Mouse (Mus musculus): ENCODE data around the gene Pygl.

Pygl gene

DNA sequence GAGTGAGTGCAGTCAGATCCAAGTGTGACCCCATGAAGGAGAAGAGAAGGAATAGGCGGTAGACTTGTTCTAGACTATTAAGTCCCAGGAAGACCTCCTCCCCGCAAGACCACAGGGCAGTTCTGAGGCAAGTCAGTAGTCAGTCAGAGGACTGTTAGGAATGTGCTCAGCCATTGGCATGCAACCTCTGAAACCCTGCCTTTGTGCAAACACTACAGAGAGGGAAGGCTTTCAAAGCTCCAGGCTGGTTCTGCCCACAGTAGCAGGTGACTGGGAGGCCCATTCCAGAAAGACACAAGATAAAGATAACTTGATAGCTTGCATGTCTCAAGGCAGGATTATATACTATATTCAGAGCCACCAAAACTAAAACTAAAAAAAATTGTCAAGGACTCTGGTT is at the start of gene Pygl:
Gene Pygl, minus strand, starts transcription at position 195 of the 400 bp plus-strand sequence.
- DNase-seq (ENCODE audit: low read depth, low spot score), result no peak

DNA sequence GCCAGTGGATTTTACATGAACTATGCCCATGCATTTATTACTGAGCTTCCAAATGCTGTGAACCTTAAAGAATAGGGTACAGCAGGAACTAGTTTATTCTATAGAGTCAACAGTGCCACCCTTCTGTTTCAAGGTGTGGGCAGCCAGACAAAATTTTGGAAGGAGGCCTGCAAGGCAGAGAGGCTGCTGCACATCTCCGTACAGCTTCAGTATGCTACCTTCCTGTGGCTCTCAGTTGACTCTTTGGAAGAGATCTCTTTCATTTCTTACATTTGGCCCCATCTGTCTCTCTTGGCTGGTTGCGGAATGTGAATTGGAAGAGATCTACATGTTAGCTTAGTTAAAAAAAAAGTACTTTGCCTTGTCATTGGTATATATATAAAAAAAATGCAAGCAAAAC is 49.6 kb upstream of the Pygl start:
- DNase-seq (ENCODE audit: low read depth, low spot score), result no peak

DNA sequence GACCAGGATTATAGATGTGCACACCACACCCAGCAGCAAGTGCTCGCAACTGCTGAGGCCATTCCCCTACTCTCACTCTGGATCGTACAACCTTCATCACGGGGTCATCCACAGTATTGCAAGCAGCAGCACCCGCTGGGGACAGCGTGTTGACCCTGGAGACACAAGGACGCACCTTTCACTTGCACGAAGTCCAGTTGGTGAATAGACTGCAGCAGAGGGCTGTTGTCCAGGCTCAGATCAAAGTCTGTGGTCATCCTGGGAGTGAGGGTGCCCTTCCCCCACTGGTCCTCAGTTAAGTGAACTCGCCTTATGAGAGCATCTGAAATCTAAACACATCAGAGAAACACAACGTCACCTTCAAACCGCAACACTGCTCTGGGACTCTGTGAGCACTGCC is 49.1 kb upstream of the Pygl start:
- DNase-seq (ENCODE audit: low read depth, low spot score), result no peak

DNA sequence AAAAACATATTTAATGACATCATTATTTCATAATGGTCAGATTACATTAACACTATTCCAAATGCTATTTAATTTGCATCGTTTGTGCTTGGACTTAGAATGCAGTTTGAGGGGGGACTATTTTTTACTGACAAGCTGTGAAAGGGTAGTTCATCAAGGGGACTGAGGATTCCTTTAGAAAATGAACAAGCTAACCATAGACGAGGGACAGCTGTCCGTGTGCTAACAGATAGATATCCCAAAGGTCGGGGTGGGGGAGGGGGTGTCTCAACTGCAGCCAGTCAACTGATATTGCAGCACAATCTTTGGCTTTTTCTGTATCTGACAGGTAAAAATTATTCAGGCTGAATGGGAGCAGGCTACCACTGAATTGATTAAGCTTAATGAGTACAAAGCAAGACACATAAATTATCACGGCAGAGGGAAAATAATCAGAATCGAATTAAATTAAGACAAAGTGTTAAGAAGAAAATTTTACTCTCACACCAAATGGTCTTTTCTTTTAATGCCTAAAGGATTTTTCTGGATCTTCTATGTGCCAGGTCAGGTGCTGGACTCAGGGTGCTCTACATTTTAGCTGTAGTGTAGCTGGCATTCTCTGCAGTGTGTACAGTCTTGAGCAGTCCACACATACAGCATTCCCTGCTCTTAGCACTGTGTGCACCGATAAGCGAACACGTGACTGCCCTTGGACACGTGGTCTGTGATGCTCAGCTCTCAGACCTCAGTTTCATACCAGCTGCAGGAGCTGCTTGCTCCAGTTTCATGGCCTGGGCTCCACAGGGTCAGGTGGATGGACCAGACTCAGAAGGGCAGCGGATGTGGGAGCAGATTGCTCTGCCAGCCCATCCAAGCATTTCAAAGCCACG is 46.0 kb upstream of the Pygl start:
- DNase-seq (ENCODE audit: low read depth, low spot score), result no peak

DNA sequence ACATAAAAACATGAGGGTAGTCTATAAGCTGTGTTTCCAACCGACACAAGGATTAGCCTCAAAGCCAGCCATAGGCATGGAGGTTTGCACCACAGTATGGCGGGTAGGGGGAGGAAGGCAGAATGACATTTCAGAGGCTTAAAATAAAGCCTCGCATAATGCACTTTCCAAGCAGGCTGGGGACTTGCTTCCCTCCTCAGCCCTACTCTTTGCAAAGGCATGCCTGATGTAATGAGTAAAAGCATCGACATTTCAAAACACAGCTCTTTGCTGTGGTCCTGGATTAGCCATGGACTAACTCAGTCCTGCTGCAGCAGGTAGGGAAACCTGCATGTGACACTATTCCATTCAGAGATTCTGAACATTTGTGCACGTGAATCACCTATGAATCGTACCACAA is 38.4 kb upstream of the Pygl start:
- no peak for DNase-seq (ENCODE audit: low read depth, low spot score)

DNA sequence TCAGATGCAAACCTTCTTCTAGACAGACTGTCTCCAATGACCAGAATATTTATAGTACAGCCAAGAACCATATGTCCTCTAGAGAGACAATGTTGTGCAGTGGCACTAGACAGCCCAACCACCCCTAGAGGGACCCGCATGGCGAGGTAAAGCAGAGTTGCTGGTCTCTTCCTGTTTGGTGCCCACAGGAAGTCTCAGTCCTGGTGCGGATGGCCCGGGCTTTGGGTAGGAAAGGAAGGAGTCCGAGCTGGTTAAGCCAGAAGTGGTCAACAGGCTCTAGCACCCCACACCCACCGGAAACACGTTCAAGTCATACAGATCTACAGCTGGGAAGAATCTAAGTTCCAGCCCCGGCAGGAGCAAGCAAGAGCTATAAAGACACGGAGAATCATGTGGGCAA is 36.0 kb upstream of the Pygl start:
- DNase-seq (ENCODE audit: low read depth, low spot score), result no peak

DNA sequence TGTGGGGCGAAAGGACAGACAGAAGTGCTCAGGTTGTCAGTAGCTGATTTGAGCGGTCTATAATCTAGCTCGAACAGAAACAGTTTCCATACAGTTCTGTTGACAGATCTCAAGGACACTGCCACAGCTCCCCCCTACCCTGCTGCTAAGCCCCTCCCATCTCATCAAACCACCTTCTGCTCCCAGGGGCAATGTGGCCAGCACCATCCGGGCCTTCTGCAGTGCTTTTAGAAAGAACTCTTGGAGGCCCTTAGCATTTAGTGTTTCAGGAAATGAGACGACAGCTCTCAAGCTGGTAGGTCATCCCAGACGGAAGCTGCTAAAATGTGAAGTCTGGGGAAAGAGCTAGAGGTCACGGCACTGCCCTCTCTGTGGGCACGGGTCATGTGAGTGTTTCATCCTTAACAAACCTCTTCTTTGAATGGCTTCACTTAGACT is 35.2 kb upstream of the Pygl start:
- DNase-seq (ENCODE audit: low read depth, low spot score), result no peak

DNA sequence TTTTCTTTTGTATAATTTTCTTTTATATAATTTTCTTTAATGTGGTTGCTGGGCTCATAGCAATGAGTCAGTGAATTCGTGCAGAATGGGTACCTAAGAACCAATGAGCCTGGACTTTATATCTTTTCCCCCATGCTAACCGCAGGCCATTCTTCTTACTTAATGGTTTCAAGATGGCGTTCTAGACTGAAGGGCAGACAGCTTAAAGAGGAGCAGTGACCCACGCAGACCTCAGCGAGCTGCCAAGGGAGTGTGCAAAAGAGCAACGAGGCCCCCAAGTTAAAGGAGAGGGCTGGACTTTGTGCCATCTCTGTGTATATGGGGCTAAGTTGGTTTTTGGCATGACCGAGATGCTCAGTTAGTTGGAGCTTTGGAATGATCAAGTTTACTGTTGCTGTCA is 32.4 kb upstream of the Pygl start:
- DNase-seq (ENCODE audit: low read depth, low spot score), result no peak

DNA sequence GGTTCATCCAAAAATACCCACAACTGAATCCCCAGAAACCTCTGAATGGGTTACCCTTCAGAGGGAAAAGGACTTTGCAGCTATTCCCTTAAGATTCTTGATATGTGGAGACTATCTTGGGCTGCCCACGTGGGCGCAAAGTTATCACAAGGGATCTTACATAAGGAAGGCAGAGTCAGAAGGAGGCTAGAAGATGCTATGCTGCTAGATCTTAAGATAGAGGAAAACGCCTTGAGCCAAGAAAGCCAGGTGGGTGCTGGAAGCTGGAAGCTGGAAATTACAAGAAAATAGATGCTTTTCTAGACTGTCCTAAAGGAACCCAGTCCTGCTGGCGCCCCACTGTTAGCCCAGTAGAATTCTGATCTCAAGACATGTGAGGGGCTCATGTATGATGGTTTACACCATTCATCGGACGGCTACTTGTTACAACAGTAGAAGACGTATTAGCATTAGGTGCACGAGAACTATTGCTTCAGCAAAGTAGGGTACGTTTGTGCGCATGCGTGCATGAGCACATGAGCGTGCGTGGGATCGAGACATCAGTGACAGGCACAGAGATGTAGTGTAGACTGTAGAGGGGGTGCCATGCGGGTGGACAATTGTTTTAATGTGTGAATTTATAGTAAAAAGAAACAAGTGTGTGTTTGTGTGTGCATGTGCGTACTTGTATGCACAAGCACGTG is 31.1 kb upstream of the Pygl start:
- no peak for DNase-seq (ENCODE audit: low read depth, low spot score)

DNA sequence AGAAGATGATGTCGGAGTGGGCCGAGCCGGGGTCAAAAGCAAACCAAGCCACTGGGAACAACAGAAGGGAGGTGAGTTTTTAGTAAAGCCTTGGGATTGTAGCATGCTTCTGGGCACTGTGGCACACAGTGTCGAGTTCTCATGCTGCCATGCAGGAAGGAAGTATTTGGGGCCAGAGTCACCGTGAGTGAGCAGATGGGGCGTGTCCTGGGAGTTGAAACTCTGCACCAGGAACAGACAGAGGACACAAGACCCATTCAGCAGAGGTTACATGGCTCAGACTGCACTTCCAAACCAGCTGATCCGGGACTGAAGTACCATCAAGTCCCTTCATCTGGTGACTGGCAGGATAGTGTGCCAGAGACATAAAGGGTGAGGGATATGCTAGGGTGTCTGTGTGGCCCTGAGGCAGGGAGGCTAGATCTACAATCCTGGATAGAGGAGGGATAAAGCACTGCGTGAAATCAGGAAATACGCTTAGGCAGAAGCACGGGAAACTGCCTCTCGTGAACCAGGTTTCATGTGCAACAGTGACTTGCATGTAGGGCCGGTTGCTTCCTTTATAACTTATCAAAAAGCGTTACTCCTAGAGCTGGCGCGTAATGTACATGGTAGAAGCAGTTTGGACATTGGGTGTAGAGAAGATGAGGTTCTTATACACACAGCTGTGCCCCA is 20.1 kb upstream of the Pygl start:
- no peak for DNase-seq (ENCODE audit: low read depth, low spot score)

DNA sequence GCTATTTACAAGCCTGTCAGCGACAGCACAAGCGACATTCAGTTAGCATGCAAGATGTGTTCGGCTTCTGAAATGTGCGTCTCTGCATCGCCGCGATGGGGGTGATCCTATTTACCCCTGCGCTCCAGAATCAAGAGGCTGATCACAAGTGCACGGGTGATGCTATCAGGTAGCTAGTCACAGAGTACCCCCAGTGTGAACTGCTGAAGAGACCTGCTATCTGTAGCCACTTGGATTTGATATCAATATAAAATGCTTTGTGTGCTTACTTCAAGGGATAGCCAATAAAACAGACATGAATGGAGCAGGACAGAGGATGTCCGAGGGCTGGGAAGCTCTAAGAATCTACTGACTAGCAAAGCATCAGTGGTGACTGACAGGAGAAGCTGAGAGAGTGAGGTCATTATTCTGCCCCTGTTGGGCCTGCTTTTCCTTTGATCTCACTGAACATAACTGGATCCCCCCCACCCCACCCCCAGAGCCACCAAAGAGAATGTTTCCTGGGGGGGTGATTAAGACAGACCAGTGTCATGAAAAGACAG is 18.4 kb upstream of the Pygl start:
- DNase-seq (ENCODE audit: low read depth, low spot score), result no peak

DNA sequence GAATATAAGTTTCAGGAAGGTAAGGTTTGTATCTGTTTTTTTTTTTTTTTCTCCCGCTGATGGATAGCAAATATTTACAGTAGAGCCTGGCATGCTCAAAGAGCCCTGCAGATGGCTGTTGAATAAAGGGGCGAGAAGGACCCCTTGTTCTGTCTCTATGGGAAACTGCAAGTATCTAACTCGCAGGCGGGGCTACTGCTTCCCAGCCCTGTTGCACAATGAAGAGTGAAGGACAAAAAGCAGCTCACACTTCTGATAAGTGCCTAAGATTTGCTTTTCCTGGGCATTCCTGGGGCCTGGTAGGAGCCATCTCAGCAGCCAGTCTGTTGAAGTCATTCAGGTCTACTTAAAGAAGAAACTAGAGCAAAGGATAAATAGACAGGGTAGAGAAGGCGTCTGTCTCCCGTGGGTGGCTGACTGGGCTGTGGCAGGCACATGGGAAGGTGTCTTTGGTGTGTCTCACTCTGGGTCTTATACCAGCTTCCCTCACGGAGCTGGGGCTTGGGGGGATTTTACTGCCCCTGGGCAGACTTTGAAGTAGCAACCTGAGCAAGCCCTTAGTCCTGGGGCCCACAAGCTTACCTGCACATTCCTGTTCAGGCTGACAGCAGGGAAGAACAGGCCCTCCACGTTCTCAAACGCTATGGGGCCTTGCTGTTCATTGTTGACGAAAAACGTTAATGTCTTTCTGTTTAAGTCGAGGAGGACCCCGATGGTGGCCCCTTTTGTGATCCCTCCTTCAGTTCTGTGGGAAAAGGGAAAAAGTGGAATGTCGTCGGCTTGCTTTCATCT is 16.6 kb upstream of the Pygl start:
- no peak for DNase-seq (ENCODE audit: low read depth, low spot score)

DNA sequence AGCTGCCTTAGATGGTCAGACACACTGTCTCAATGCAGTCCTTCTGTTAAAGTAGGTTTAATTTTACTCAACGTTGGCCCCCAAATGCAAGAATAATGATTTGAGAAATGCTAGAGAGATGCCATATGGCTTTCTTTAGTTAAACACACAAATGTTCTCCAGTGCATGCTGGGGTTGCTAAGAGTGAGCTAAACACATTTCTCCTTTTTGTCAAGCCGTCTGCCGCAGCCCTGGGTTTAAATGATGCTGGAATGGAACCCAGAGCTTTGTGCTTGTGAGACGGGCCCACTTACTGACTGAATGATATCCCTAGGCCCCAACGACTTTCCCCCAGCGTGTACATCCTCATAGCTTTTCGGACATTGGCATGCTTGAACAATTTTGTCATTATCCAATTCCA is 11.3 kb upstream of the Pygl start:
- no peak for DNase-seq (ENCODE audit: low read depth, low spot score)

DNA sequence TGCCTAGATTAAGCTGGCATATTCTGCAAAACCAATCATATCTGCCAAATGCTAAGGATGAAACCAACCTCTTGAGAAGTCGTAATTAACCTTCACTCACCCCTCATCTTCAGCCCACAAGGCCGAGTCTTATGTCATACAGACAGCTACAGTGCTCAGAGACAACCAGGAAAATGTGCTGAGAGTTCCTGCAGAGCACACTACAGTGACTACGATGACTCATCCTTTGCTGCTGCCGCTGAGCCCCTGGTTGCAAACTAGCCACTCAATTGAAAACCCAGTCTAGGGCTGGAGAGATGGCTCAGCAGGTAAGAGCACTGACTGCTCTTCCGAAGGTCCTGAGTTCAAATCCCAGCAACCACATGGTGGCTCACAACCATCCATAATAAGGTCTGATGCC is 8.5 kb upstream of the Pygl start:
- DNase-seq (ENCODE audit: low read depth, low spot score), result no peak

DNA sequence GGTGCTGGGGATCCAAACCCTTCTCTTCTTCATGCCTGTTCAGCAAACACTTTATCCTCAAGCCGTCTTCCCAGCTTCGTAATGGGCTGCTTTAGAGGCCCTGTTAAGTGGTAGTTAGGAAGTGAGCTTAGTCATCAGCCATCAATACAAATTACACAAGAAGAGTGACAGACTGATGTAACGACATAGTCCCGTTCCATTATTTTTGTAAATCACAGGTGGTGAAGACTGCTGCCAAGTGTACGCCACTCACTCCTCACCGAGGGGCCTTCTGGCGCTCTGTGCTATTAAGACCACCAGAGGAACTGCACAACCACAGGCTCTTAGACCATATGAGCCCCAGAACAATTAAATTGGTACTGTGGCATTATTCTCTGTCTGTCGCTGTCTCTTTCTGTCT is 7.3 kb upstream of the Pygl start:
- no peak for DNase-seq (ENCODE audit: low read depth, low spot score)

DNA sequence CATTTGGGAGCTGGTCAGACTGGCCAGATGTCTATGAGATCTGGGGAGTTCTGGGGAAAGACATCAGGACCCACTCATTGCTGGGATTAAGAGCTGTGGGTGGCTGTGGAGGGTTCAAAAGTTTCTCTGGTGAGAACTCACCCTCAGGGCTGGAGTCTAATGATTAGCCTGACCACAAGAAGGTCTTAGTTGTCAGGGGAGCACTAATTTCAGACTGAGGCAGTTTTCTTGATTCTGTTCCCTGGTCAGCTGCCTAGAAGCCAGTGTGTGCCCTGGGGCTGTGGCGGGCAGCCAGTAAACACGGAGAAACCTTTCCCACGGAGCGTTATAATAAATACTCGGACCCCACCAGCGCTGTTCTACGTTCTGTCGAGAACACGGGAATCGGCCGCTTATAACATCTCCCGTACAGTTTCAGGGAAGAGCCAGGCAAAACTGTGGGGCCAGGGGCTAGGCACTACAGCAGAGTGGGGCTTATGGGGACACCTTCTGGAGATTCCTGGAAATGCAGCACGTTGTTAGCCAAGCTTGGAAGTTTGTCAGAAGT is 3.7 kb upstream of the Pygl start:
- peak; percentile 26 for DNase-seq (ENCODE audit: low read depth, low spot score)

DNA sequence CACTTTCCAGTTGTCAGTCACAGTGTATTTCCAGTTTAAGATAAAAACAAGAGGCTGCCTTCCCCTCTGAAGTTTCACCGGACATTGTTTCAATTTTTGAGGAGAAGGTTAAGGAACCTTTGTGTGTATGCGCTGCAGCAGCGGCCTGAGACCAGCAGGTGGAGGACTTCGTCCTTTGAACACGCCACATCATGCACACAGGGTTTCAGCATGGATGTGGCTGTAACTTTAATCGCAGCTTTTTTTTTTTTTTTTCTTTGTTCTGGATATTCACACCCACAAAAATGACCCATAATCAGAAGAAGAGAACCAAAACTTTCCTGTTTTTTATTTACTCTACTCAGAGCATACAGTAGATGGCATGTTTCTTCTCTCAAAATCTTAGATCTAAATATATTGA is 3.1 kb upstream of the Pygl start:
- DNase-seq (ENCODE audit: low read depth, low spot score), result peak; percentile 29

DNA sequence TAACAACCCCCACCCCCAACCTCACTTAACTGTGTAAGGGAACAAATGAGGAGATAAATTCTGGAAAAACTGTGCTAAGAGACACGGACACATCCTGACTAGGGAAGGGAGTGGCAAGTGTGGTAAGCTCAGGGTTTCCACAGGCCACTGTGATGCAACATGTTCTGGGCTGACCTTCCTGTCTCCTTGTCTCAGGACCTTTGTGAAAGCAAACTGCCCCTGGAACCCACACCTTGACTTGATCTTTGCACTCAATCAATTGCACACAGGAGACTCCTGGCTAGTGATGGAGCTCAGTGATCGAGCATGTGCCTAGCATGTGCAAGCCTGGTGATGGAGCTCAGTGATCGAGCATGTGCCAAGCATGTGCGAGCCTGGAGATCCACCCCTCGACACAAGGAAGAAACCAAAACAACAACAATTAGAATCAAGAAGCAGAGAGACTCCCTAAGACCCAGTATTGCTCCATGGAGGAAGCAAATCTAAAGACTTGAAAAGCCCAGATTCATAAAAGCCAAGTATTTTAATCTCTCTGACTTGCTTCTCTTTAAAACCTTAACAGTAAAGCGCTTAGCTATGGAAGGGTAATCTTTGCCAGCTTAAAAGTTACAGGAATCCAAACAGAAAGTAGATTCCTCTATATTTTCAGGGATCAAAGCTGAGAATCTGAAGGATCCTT is 2.5 kb upstream of the Pygl start:
- DNase-seq (ENCODE audit: low read depth, low spot score), result no peak

DNA sequence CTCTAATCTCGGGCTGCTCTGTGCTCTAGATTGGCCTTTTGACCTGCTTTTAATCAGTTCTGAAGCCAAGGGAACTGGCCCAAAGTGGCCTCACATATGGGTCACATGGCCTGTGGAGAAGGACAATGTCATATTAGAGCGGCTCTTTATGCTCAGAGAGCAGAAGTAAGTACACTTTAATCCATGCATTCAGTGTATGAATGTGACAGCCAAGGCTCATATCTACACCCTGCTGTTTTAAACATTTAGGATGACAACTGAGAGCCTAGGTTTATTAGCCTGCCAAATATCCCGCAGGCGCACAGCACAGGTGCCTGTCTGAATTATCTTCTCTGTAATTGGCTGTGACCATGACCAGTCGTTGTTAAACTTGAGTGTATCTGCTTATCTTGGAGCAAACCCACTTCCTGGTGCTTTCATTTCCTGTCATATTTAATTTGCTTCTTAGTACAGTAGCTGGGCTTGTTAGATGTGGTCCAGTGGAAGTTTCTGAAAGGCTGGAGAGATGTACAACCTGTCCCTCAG is 794 bp upstream of the Pygl start:
- no peak for DNase-seq (ENCODE audit: low read depth, low spot score)

DNA sequence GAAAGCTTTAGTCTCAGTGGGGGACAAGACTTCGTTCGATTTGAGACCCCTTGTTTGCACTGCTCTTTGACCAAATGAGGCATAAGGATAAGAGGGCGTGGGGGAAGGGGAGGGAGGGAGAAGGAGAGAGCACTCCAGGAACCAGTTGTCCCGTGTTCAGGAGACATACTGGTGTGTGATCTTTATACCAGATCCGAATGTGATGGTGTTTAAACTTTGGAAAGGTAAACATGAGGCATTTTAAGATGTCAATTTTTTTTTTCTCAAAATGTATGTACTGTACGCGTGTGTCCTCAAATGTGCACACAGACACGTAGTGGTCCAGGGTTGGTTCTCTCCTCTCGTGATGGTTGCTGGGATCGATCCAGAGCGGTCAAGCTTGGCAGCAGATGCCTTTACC is 3.1 kb downstream of the Pygl start:
- no peak for DNase-seq (ENCODE audit: low read depth, low spot score)
